ENCODE assay signal across 10 mouse cellular contexts in genomic region chr1:130838288-130838687, GRCm38 (mm10). TPM values are rescaled to one million over a fixed set of nuclear protein-coding genes. Genes with fewer than 3 reads are reported as not detected.
A peak's percentile ranks its signal among the peaks of the same experiment; 100 is the strongest.
DNase-seq lines count a peak whose midpoint lies in the region; ATAC-seq and TF ChIP-seq lines count a peak whose summit lies in the region.
"Had no signal": no experiment of that assay in that cellular context is flagged by ENCODE, and none has a peak within 500 bp of the region (broad histone marks: within the 10 kb centered on the region; RNA-seq: fewer than 3 reads in every experiment).

No protein-coding gene starts in this region.

- WGBS in kidney, adult 2 months: 46% methylated on average over 6 of the region's 6 CpGs
- WGBS in hindbrain, embryonic 13.5 days: 59% methylated on average over 6 of the region's 6 CpGs

- ATAC-seq in megakaryocyte, adult 5-6 weeks (ENCODE audit: poor library complexity, severe bottlenecking): no peak
- ATAC-seq in hindbrain, embryonic 13.5 days (ENCODE audit: low FRiP score): no peak

- H3K27ac ChIP-seq in kidney, adult 2 months (ENCODE audit: insufficient read depth, low read depth, low read length): no peak overlapping the region
- H3K27ac ChIP-seq in hindbrain, embryonic 13.5 days: no peak overlapping the region
- H3K27ac ChIP-seq: liver, embryonic 13.5 days had no signal

- peaks cover 37% of the 10 kb centered on the region for H3K4me1 ChIP-seq in kidney, adult 2 months (ENCODE audit: control insufficient read depth, insufficient read depth, low read length)
- H3K4me1 ChIP-seq in hindbrain, embryonic 13.5 days (replicated peaks): no peaks in the 10 kb centered on the region
- H3K4me1 ChIP-seq: liver, embryonic 13.5 days had no signal

- DNase-seq in kidney, adult 2 months: peak; percentile 83
- DNase-seq in kidney, adult 18-20 months: no peak
- peak; percentile 37 for DNase-seq in MEL-GATA-1-ER (ENCODE audit: extremely low read depth, low read depth)
- DNase-seq in kidney, postnatal 10 days: peak; percentile 46
- DNase-seq in splenic B cell, adult 2 months (ENCODE audit: low read depth, low spot score): peak; percentile 94
- DNase-seq in left cerebral cortex, postnatal 10 days (ENCODE audit: extremely low spot score in 1 of 2, low spot score in 2 of 2): no peak
- DNase-seq: liver, embryonic 13.5 days had no signal

- no peak overlapping the region for H3K9ac ChIP-seq in hindbrain, embryonic 13.5 days
- H3K9ac ChIP-seq: liver, embryonic 13.5 days had no signal

- intact Hi-C loops in left cerebral cortex, postnatal 10 days (cut with DNase I): no loop called here

- no peak overlapping the region for H3K4me3 ChIP-seq in kidney, adult 2 months (ENCODE audit: insufficient read depth, low read depth, low read length)
- no peak overlapping the region for H3K4me3 ChIP-seq in hindbrain, embryonic 13.5 days
- H3K4me3 ChIP-seq: liver, embryonic 13.5 days had no signal

- no peaks in the 10 kb centered on the region for H3K27me3 ChIP-seq in kidney, adult 2 months (replicated peaks; ENCODE audit: control insufficient read depth, insufficient read depth, low read length)
- no peaks in the 10 kb centered on the region for H3K27me3 ChIP-seq in splenic B cell, adult 2 months (ENCODE audit: control insufficient read depth, insufficient read depth, low read length, poor library complexity, severe bottlenecking)
- H3K27me3 ChIP-seq in hindbrain, embryonic 13.5 days: no peaks in the 10 kb centered on the region
- H3K27me3 ChIP-seq: liver, embryonic 13.5 days had no signal

- H3K9me3 ChIP-seq in hindbrain, embryonic 13.5 days: no peaks in the 10 kb centered on the region
- H3K9me3 ChIP-seq: liver, embryonic 13.5 days had no signal

- TF ChIP-seq CTCF in kidney, adult 2 months (conservative IDR thresholded peaks at IDR 0.05; ENCODE audit: insufficient read depth, insufficient read length, low read depth, low read length): no peak

- TF ChIP-seq POLR2A in kidney, adult 2 months (IDR thresholded peaks at IDR 0.05; ENCODE audit: low read depth, low read length): no peak

- no peaks in the 10 kb centered on the region for H3K36me3 ChIP-seq in kidney, adult 2 months (ENCODE audit: control insufficient read depth, insufficient read depth, low read length)
- H3K36me3 ChIP-seq in splenic B cell, adult 2 months (ENCODE audit: control insufficient read depth, insufficient read depth, low read length, poor library complexity, severe bottlenecking): no peaks in the 10 kb centered on the region
- H3K36me3 ChIP-seq in hindbrain, embryonic 13.5 days: no peaks in the 10 kb centered on the region
- H3K36me3 ChIP-seq: liver, embryonic 13.5 days had no signal

- H3K4me2 ChIP-seq in hindbrain, embryonic 13.5 days: no peak overlapping the region
- H3K4me2 ChIP-seq: liver, embryonic 13.5 days had no signal

RNA-seq across cellular contexts. Expression of gene Pigr, which starts 11.8 kb away (rescaled TPM):
- polyA plus RNA-seq in kidney, adult 2 months (2012; rRNA removed): 16.9 and 26.4 TPM in 2 replicates
- not detected in 2 replicates for total RNA-seq in megakaryocyte, adult 5-6 weeks (2015)
- not detected in 2 replicates for total RNA-seq in megakaryocyte, adult 5-6 weeks (2017)
- total RNA-seq in left cerebral cortex, postnatal 10 days (2021): under 1 TPM; 0.08 to 0.21 TPM
- polyA plus RNA-seq in hindbrain, embryonic 13.5 days (2015; fragmentation: Nextera tagmentation; extraction: Ambion mirVana): not detected in 2 replicates

RNA-seq across cellular contexts. Expression of gene Fcmr, which starts 27.2 kb away (rescaled TPM):
- 5.3 and 16.2 TPM in 2 replicates for polyA plus RNA-seq in kidney, adult 2 months (2012; rRNA removed)
- 1.1 TPM in 1 of 2 replicates, not detected in the other for total RNA-seq in megakaryocyte, adult 5-6 weeks (2015)
- total RNA-seq in megakaryocyte, adult 5-6 weeks (2017): not detected in 2 replicates
- total RNA-seq in left cerebral cortex, postnatal 10 days (2021): under 1 TPM in 1 of 2 experiments, not detected in 1; 0.79 TPM
- 0.51 TPM in 1 of 2 replicates, not detected in the other for polyA plus RNA-seq in hindbrain, embryonic 13.5 days (2015; fragmentation: Nextera tagmentation; extraction: Ambion mirVana)
- polyA plus RNA-seq: liver, embryonic 13.5 days had no signal

RNA-seq across cellular contexts. Expression of gene Fcamr, which starts 37.6 kb away (rescaled TPM):
- 4.0 and 4.2 TPM in 2 replicates for polyA plus RNA-seq in kidney, adult 2 months (2012; rRNA removed)
- total RNA-seq in megakaryocyte, adult 5-6 weeks (2015): not detected in 2 replicates
- total RNA-seq in megakaryocyte, adult 5-6 weeks (2017): not detected in 2 replicates
- total RNA-seq in left cerebral cortex, postnatal 10 days (2021): not detected
- not detected in 2 replicates for polyA plus RNA-seq in hindbrain, embryonic 13.5 days (2015; fragmentation: Nextera tagmentation; extraction: Ambion mirVana)
- polyA plus RNA-seq: liver, embryonic 13.5 days had no signal

RNA-seq across cellular contexts. Expression of gene Il24, which starts 49.0 kb away (rescaled TPM):
- 0.06 TPM in 1 of 2 replicates, not detected in the other for polyA plus RNA-seq in kidney, adult 2 months (2012; rRNA removed)
- total RNA-seq in megakaryocyte, adult 5-6 weeks (2015): not detected in 2 replicates
- not detected in 2 replicates for total RNA-seq in megakaryocyte, adult 5-6 weeks (2017)
- total RNA-seq in left cerebral cortex, postnatal 10 days (2021): not detected
- polyA plus RNA-seq in hindbrain, embryonic 13.5 days (2015; fragmentation: Nextera tagmentation; extraction: Ambion mirVana): not detected in 2 replicates
- polyA plus RNA-seq: heart, embryonic 14.5 days; liver, embryonic 13.5 days had no signal

Comparison
In these comparisons a context has a peak if more than half of its experiments do, and no peak if none do; other contexts are left out.
1. DNase-seq: peak in kidney, adult 2 months (single experiment), MEL-GATA-1-ER (single experiment), kidney, postnatal 10 days (single experiment) and splenic B cell, adult 2 months (single experiment); none in kidney, adult 18-20 months (single experiment) and left cerebral cortex, postnatal 10 days (0 of 2).